Mouse (Mus musculus): ENCODE measurements around the gene Pfkfb3. TPM values are rescaled to one million over a fixed set of nuclear protein-coding genes. Genes with fewer than 3 reads are reported as not detected.

The Pfkfb3 gene
- polyA plus RNA-seq, 1 experiment from 2014 or later: 9.4 TPM

GRCm38 (mm10) chr2:11425421-11426131 is 128.3 kb downstream of the Pfkfb3 start:
- 11% methylated on average over 5 of the region's 5 CpGs for WGBS
- TF ChIP-seq CTCF (IDR thresholded peaks at IDR 0.05; ENCODE audit: low read depth): no peak
- Histone ChIP-seq H3K9me3 (replicated peaks; ENCODE audit: low read length) (no peaks in the 10 kb centered on the region), H3K27ac (peak overlapping the region; percentile 44; the same call in 1 of the 2 replicates), H3K27me3 (ENCODE audit: insufficient read depth, low read length) (no peaks in the 10 kb centered on the region), H3K36me3 (ENCODE audit: insufficient read depth, low read length) (no peaks in the 10 kb centered on the region), H3K4me2 (ENCODE audit: low read length) (no peak overlapping the region), H3K4me1 (replicated peaks; ENCODE audit: insufficient read depth, low read length) (peaks cover 13% of the 10 kb centered on the region), H3K9ac (ENCODE audit: low read depth, low read length) (no peak overlapping the region), H3K4me3 (replicated peaks; ENCODE audit: low read depth, low read length) (no peak overlapping the region)
- ATAC-seq (replicated peaks; ENCODE audit: low FRiP score, low read depth) (peak; percentile 87), DNase-seq (ENCODE audit: low spot score) (peak; percentile 82)

GRCm38 (mm10) chr2:11424252-11424651 is 129.6 kb downstream of the Pfkfb3 start:
- Histone ChIP-seq H3K9me3 (replicated peaks; ENCODE audit: low read length) (no peaks in the 10 kb centered on the region), H3K27me3 (ENCODE audit: insufficient read depth, low read length) (no peaks in the 10 kb centered on the region), H3K27ac (no peak overlapping the region), H3K4me2 (ENCODE audit: low read length) (no peak overlapping the region), H3K4me3 (replicated peaks; ENCODE audit: low read depth, low read length) (no peak overlapping the region), H3K36me3 (ENCODE audit: insufficient read depth, low read length) (no peaks in the 10 kb centered on the region), H3K9ac (ENCODE audit: low read depth, low read length) (no peak overlapping the region), H3K4me1 (replicated peaks; ENCODE audit: insufficient read depth, low read length) (peaks cover 10% of the 10 kb centered on the region)
- TF ChIP-seq CTCF (IDR thresholded peaks at IDR 0.05; ENCODE audit: low read depth): no peak
- WGBS: 77% methylated on average over 5 of the region's 5 CpGs
- no peak for DNase-seq (ENCODE audit: low spot score)
- no peak for ATAC-seq (replicated peaks; ENCODE audit: low FRiP score, low read depth)

GRCm38 (mm10) chr2:11423421-11423820 is 130.5 kb downstream of the Pfkfb3 start:
- Histone ChIP-seq H3K9ac (ENCODE audit: low read depth, low read length) (no peak overlapping the region), H3K27ac (no peak overlapping the region), H3K4me2 (ENCODE audit: low read length) (no peak overlapping the region), H3K27me3 (ENCODE audit: insufficient read depth, low read length) (no peaks in the 10 kb centered on the region), H3K4me1 (replicated peaks; ENCODE audit: insufficient read depth, low read length) (peaks cover 10% of the 10 kb centered on the region), H3K9me3 (replicated peaks; ENCODE audit: low read length) (no peaks in the 10 kb centered on the region), H3K36me3 (ENCODE audit: insufficient read depth, low read length) (no peaks in the 10 kb centered on the region), H3K4me3 (replicated peaks; ENCODE audit: low read depth, low read length) (no peak overlapping the region)
- no peak for ATAC-seq (replicated peaks; ENCODE audit: low FRiP score, low read depth)
- DNase-seq (ENCODE audit: low spot score): no peak
- whole genome bisulfite sequencing: 47% methylated on average over 2 of the region's 2 CpGs
- no peak for TF ChIP-seq CTCF (IDR thresholded peaks at IDR 0.05; ENCODE audit: low read depth)

- H3K27ac ChIP-seq: no peak overlapping the region
- H3K9ac ChIP-seq (ENCODE audit: low read depth, low read length): no peak overlapping the region
- WGBS: 90% methylated on average over 3 of the region's 3 CpGs
- no peak overlapping the region for H3K4me2 ChIP-seq (ENCODE audit: low read length)
- no peaks in the 10 kb centered on the region for H3K27me3 ChIP-seq (ENCODE audit: insufficient read depth, low read length)
- H3K4me3 ChIP-seq (replicated peaks; ENCODE audit: low read depth, low read length): no peak overlapping the region
- H3K4me1 ChIP-seq (replicated peaks; ENCODE audit: insufficient read depth, low read length): peaks cover 10% of the 10 kb centered on the region
- no peak for ATAC-seq (replicated peaks; ENCODE audit: low FRiP score, low read depth)
- H3K36me3 ChIP-seq (ENCODE audit: insufficient read depth, low read length): no peaks in the 10 kb centered on the region
- H3K9me3 ChIP-seq (replicated peaks; ENCODE audit: low read length): no peaks in the 10 kb centered on the region
- DNase-seq (ENCODE audit: low spot score): no peak
- peak; percentile 44 for TF ChIP-seq CTCF (IDR thresholded peaks at IDR 0.05; ENCODE audit: low read depth)
Observed at GRCm38 (mm10) chr2:11422384-11422783, 131.5 kb downstream of the Pfkfb3 start.

Other genes with a start within 250 kb of the Pfkfb3 start
- gene Rbm17, start 50.1 kb upstream of the Pfkfb3 start, polyA plus RNA-seq (2015; fragmentation: Nextera tagmentation; extraction: Ambion mirVana): 110 and 116 TPM in 2 replicates
- not detected in 2 replicates for gene Gm17490, start 72.2 kb upstream of the Pfkfb3 start, polyA plus RNA-seq (2015; fragmentation: Nextera tagmentation; extraction: Ambion mirVana)
- gene Il2ra, start 88.7 kb upstream of the Pfkfb3 start, polyA plus RNA-seq (2015; fragmentation: Nextera tagmentation; extraction: Ambion mirVana): not detected in 2 replicates
- gene Il15ra, start 151.2 kb upstream of the Pfkfb3 start, polyA plus RNA-seq (2015; fragmentation: Nextera tagmentation; extraction: Ambion mirVana): 4.1 and 4.3 TPM in 2 replicates
- 103 and 117 TPM in 2 replicates for gene Fbh1, start 223.5 kb upstream of the Pfkfb3 start, polyA plus RNA-seq (2015; fragmentation: Nextera tagmentation; extraction: Ambion mirVana)
- gene Ankrd16, start 223.8 kb upstream of the Pfkfb3 start, polyA plus RNA-seq (2015; fragmentation: Nextera tagmentation; extraction: Ambion mirVana): 31.0 and 34.5 TPM in 2 replicates

Measured in kidney, postnatal 0 days (tissue).